Mouse (Mus musculus) midbrain, embryonic 11.5 days (tissue): Measurements from ENCODE around the gene Ofd1. TPM values are rescaled to one million over a fixed set of nuclear protein-coding genes. Genes with fewer than 3 reads are reported as not detected.

Source experiments
- ATAC-seq: fragments of 200-750 bp; cut with Nextera tagmentation; 2 replicates; pipeline ENCODE4 v1.8.0; 2017; ENCODE audit warnings: moderate TSS enrichment, moderate library complexity; ENCODE audit not compliant: low FRiP score
- DNase-seq: peaks from one replicate; pipeline ENCODE4 v3.0.0; 2015; ENCODE audit warnings: low spot score; ENCODE audit errors: missing footprints
- H3K27ac ChIP-seq: fragments of 300-500 bp; sonication (generic); 2 replicates; pipeline ENCODE4 v1.5.1; 2014; ENCODE audit warnings: low read depth, low read length
- H3K27me3 ChIP-seq: fragments of 300-500 bp; sonication (generic); 2 replicates; pipeline ENCODE4 v1.6.1; 2014; ENCODE audit warnings: mild to moderate bottlenecking, low read length, moderate library complexity, mixed read lengths; ENCODE audit not compliant: control insufficient read depth, insufficient read depth
- H3K36me3 ChIP-seq: fragments of 300-500 bp; sonication (generic); 2 replicates; pipeline ENCODE4 v1.6.1; 2014; ENCODE audit warnings: mild to moderate bottlenecking, low read length, moderate library complexity, mixed read lengths; ENCODE audit not compliant: control insufficient read depth, insufficient read depth
- H3K4me1 ChIP-seq: fragments of 300-500 bp; sonication (generic); 2 replicates; pipeline ENCODE4 v1.6.1; 2014; ENCODE audit warnings: low read length; ENCODE audit not compliant: control insufficient read depth, insufficient read depth
- H3K4me2 ChIP-seq: fragments of 300-500 bp; sonication (generic); 2 replicates; pipeline ENCODE4 v1.6.1; 2014; ENCODE audit warnings: mild to moderate bottlenecking, moderate library complexity
- H3K4me3 ChIP-seq: fragments of 300-500 bp; sonication (generic); 2 replicates; pipeline ENCODE4 v1.5.1; 2014; ENCODE audit warnings: low read depth, low read length
- H3K9ac ChIP-seq: fragments of 300-500 bp; sonication (generic); 2 replicates; pipeline ENCODE4 v1.6.1; 2014; ENCODE audit warnings: low read length
- H3K9me3 ChIP-seq: fragments of 300-500 bp; sonication (generic); 2 replicates; pipeline ENCODE4 v1.6.1; 2016; ENCODE audit warnings: low read length; ENCODE audit not compliant: control insufficient read depth
- WGBS: fragments of 180-500 bp; shearing (Covaris S2); extraction: QIAGEN DNeasy Blood & Tissue Kit; methylation state at CpG from one replicate; pipeline ENCODE4 v1.1.7; 2014; 5-methylcytosine and 5-hydroxymethylcytosine counted together
- polyA plus RNA-seq: library from polyadenylated mRNA; unstranded; fragments of >200 nt; fragmentation: Nextera tagmentation; extraction: Ambion mirVana; gene quantifications from 2 replicates; pipeline ENCODE4 v1.2.1, GENCODE M21; 2014

Gene Ofd1
- polyA plus RNA-seq, 1 experiment from 2014 or later = 9.4 TPM

- peaks cover 17% of the 10 kb centered on the region for H3K27me3 ChIP-seq
These were observed 4.0 kb upstream of the Ofd1 start for GRCm38 (mm10) chrX:166444552-166444951.

DNA sequence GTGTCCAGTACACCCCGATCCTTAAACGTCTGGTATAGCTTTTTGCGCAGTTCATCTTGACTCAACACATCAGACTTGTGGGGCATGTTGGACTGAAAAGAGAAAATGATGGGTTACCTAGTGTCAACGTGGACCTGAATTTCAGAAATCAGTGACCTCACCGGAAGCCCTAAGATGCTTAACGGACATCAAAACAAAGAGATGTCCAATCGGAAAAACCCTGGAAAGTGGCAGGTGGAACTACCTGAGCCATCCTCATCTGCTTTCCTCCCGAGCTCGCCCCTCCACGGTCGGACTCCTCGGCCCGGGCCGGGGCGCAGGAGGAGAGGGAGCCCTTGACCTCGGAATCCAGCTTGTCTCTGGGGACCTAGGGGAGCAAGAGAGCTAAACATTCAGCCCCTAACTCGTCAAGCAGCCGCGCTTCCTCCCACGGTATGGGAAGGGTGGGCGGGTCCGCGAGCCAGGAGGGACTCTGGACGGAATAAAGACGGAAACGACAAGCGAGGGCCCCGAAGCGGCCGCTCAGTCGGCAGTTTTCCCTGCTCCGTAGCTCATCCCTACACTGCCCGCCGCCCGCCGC is 378 bp downstream of the Ofd1 start, which contains the start of gene Trappc2:
Gene Trappc2 (plus strand): TSS at position 539 of the 580 bp plus-strand sequence.
- Histone ChIP-seq H3K9ac (peak within 1 kb of the TSS; percentile 83), H3K4me1 (no peaks in the 10 kb centered on the region), H3K4me3 (peak within 1 kb of the TSS; percentile 53), H3K4me2 (peak within 1 kb of the TSS; percentile 55), H3K9me3 (no peaks in the 10 kb centered on the region), H3K27me3 (peaks cover 12% of the 10 kb centered on the region), H3K36me3 (no peaks in the 10 kb centered on the region), H3K27ac (peak within 1 kb of the TSS; percentile 58; the same call in 1 of the 2 replicates)
- DNase-seq = peak; percentile 91
- ATAC-seq = no peak; the same call in 1 of the 2 replicates
- WGBS = 12% methylated on average over 30 of the region's 36 CpGs

More at GRCm38 (mm10) chrX:166444552-166444951, 4.0 kb upstream of the Ofd1 start:
- 79% methylated on average over 3 of the region's 3 CpGs for WGBS
- DNase-seq (no peak), ATAC-seq (no peak)
- Histone ChIP-seq H3K9me3 (no peaks in the 10 kb centered on the region), H3K9ac (no peak overlapping the region), H3K36me3 (no peaks in the 10 kb centered on the region), H3K4me3 (no peak overlapping the region), H3K27ac (no peak overlapping the region), H3K4me1 (no peaks in the 10 kb centered on the region), H3K4me2 (no peak overlapping the region)

- Histone ChIP-seq H3K27me3 (peaks cover 4% of the 10 kb centered on the region; the same call in 1 of the 2 replicates), H3K4me1 (no peaks in the 10 kb centered on the region), H3K36me3 (no peaks in the 10 kb centered on the region), H3K9ac (no peak overlapping the region), H3K27ac (no peak overlapping the region), H3K4me2 (no peak overlapping the region), H3K4me3 (no peak overlapping the region), H3K9me3 (no peaks in the 10 kb centered on the region)
- ATAC-seq = no peak
- DNase-seq = no peak
- 81% methylated on average over 2 of the region's 2 CpGs for WGBS
These were observed 5.7 kb downstream of the Ofd1 start for GRCm38 (mm10) chrX:166434812-166435211.

DNA sequence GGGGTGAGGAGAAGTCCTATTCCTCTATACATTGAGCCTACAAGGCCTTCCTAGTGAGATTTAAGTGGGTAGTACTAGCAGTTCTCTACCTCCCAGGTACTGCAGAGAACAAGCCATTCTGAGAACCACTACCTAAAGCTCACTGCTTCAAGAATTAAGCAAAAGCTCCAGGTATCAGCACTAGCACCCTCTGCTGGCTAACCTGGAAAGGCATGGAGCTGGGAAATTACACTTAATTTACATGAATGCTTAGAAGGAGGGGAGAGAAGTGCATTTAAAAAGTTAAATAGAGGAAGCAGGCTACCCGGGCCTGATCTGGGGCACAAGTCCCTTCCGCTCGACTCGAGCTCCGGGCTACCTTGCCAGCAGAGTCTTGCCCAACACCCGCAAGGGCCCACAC is 24.3 kb downstream of the Ofd1 start:
- no peaks in the 10 kb centered on the region for H3K36me3 ChIP-seq
- no peak overlapping the region for H3K27ac ChIP-seq
- no peak overlapping the region for H3K9ac ChIP-seq
- no peaks in the 10 kb centered on the region for H3K9me3 ChIP-seq
- no peak overlapping the region for H3K4me2 ChIP-seq
- DNase-seq (no peak), ATAC-seq (no peak)
- WGBS = 90% methylated on average over 4 of the region's 6 CpGs
- H3K27me3 ChIP-seq = no peaks in the 10 kb centered on the region
- no peaks in the 10 kb centered on the region for H3K4me1 ChIP-seq
- H3K4me3 ChIP-seq = no peak overlapping the region

DNA sequence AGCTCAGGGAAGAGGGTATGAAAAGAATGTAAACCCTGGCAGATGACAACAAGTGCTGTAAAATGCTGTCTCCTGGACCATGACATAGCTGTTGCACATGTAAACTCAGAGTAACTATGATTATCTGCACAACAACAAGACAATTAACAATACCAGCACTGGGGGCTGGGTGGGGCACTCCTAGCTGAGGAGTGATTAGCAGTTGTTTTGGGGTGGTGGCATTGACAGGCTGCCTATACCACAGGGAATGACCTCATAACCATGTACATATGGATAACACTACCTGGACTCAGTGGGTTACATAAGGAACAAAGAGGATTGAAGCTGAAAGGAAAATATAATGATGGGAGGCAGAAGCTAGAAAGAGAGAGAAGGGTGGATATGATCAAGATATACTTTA is 32.6 kb downstream of the Ofd1 start:
- no peak overlapping the region for H3K9ac ChIP-seq
- no peak overlapping the region for H3K4me2 ChIP-seq
- DNase-seq (no peak), ATAC-seq (no peak)
- no peaks in the 10 kb centered on the region for H3K36me3 ChIP-seq
- H3K27ac ChIP-seq = no peak overlapping the region
- H3K9me3 ChIP-seq = no peaks in the 10 kb centered on the region
- H3K27me3 ChIP-seq = no peaks in the 10 kb centered on the region; the same call in 1 of the 2 replicates
- no peak overlapping the region for H3K4me3 ChIP-seq
- no peaks in the 10 kb centered on the region for H3K4me1 ChIP-seq

GRCm38 (mm10) chrX:166393753-166394152 is 46.8 kb downstream of the Ofd1 start:
- no peak overlapping the region for H3K4me3 ChIP-seq
- peaks cover 8% of the 10 kb centered on the region for H3K27me3 ChIP-seq
- no peaks in the 10 kb centered on the region for H3K9me3 ChIP-seq
- DNase-seq = no peak
- WGBS = 83% methylated on average over 1 of the region's 1 CpGs
- H3K36me3 ChIP-seq = no peaks in the 10 kb centered on the region
- H3K9ac ChIP-seq = no peak overlapping the region
- no peak overlapping the region for H3K27ac ChIP-seq
- H3K4me2 ChIP-seq = no peak overlapping the region
- no peak for ATAC-seq
- H3K4me1 ChIP-seq = no peaks in the 10 kb centered on the region

GRCm38 (mm10) chrX:166386656-166387055 is 53.8 kb downstream of the Ofd1 start:
- Histone ChIP-seq H3K4me3 (no peak overlapping the region), H3K4me2 (no peak overlapping the region), H3K27me3 (peaks cover 9% of the 10 kb centered on the region), H3K9ac (no peak overlapping the region), H3K36me3 (no peaks in the 10 kb centered on the region), H3K9me3 (no peaks in the 10 kb centered on the region), H3K4me1 (no peaks in the 10 kb centered on the region), H3K27ac (no peak overlapping the region)
- no peak for ATAC-seq
- no peak for DNase-seq
- WGBS = 85% methylated on average over 6 of the region's 6 CpGs

DNA sequence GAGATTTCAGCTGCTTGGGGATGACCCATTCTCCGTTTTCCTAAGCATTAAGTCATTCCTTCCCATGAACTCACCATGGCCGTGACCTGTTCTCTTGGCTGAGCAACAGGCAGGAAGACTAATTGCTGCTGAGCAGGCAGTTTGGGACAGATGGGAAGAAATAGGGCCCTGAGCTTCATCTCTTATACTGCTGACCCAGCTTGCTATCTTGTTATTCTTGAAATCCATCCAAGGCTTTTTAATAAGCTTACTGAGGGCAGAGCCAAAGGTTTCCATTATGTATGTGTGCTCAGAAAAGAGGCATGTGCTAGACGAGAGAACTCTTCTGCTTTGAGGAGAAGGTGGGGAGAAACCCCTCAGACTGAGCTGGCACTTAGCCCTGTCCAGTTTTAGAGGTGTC is 55.6 kb downstream of the Ofd1 start:
- no peaks in the 10 kb centered on the region for H3K9me3 ChIP-seq
- no peak overlapping the region for H3K4me3 ChIP-seq
- ATAC-seq = no peak
- WGBS = 81% methylated on average over 3 of the region's 3 CpGs
- no peak overlapping the region for H3K9ac ChIP-seq
- DNase-seq = no peak
- H3K4me1 ChIP-seq = no peaks in the 10 kb centered on the region
- H3K36me3 ChIP-seq = no peaks in the 10 kb centered on the region
- no peak overlapping the region for H3K27ac ChIP-seq
- peaks cover 12% of the 10 kb centered on the region for H3K27me3 ChIP-seq
- H3K4me2 ChIP-seq = no peak overlapping the region

DNA sequence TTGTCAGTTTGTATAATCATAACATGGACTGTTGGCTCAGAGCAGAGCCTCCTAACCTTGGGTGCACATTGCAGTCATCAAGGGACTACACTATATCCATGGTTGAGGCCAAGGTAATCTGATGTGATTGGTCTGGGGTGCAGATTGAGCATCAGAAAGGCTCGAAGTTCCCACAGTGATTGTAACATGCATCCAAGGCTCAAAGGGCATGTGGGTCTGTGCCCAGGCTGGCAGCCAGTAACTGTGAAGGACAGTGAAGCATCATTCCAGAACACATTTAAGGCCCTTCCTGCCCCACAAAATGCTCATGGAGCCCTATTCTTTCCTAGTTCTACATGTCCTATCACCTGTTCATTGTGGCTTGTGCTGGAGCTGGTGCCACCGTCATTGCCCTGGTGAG is 56.9 kb downstream of the Ofd1 start:
- ATAC-seq (no peak), DNase-seq (no peak)
- Histone ChIP-seq H3K9me3 (no peaks in the 10 kb centered on the region), H3K9ac (no peak overlapping the region), H3K4me3 (no peak overlapping the region), H3K27ac (no peak overlapping the region), H3K4me1 (no peaks in the 10 kb centered on the region), H3K36me3 (no peaks in the 10 kb centered on the region), H3K4me2 (no peak overlapping the region), H3K27me3 (peaks cover 9% of the 10 kb centered on the region)
- 82% methylated on average over 2 of the region's 2 CpGs for WGBS
